Mouse (Mus musculus) bone marrow macrophage, adult 2 months (primary cell): ENCODE data around the gene Gm4981.
"Not testable (repeated sequence)": the region's sequence is repeated elsewhere in the genome, so short reads cannot be mapped to it uniquely, and the experiment has no call there.

Source experiments
- CTCF ChIP-seq: IDR thresholded peaks from 2 replicates; pipeline ENCODE4 v1.5.1; 2012; ENCODE audit warnings: low read depth, mild to moderate bottlenecking, low read length, moderate library complexity
- POLR2A ChIP-seq: IDR thresholded peaks from 2 replicates; pipeline ENCODE4 v1.6.1; 2012; ENCODE audit warnings: mild to moderate bottlenecking, low read depth, low read length, borderline replicate concordance

DNA sequence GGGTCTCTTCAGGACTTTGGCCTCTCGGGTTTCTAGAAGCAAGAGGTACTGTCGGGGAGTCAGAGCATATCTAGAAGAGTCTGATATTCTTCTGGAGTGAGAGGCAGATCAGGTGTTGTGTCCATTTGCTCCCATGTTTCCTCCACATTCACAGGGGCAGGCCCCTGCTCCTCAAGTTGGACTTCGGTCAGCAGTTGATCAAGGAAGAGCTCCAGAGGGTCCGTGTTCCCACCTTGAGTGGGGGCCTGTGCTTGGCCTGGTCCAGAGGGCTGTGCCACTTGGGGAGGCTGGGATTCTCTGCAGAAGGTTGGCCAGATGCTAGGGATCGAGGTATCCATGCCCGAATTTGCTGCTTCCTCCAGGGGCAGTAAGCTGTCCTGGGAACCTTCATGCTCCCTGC lies 8.7 kb downstream of the Gm4981 start:
- TF ChIP-seq CTCF, POLR2A: not testable (repeated sequence)
